Mouse (Mus musculus): ENCODE measurements around the gene Spats1.

The Spats1 gene

GRCm38 (mm10) chr17:45474669-45475465 lies at the start of gene Spats1:
TSS of gene Spats1 (minus strand) at chr17:45475415.
- in situ Hi-C loops (cut with MboI; ENCODE audit: low pct_unique_long_range_greater_than_20kb in 1 of 2, low sequenced_read_pairs in 2 of 2, unreplicated experiment in 1 of 2), result loop anchor here (5.0 to 25.0 kb wide), 4 partner anchors 77 to 187 kb away; partner anchors contain the start of genes Capn11 (in 1 of the 2) and Nfkbie (in 1 of the 2)

DNA sequence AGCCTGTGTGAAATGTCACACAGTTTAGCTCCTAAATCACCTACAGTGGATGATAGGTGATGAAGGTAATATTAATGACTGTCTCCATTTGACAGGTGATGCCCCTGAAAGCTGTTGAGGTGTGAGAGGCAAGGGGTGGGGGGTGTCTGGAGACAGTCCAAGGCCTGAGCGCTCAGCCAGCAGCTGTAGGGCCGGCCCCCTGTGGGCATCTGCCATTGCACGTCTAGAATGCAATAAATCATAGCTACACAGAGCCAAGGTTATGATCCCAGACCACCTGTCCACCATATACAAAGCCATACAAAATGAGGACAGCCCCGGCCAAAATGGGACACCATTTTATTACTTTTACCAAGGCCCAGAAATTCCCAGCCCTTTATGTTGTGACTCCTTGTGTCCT lies 49.7 kb upstream of the Spats1 start:
- in situ Hi-C loops (cut with MboI; ENCODE audit: low pct_unique_long_range_greater_than_20kb in 1 of 2, low sequenced_read_pairs in 2 of 2, unreplicated experiment in 1 of 2), result no loop called here

DNA sequence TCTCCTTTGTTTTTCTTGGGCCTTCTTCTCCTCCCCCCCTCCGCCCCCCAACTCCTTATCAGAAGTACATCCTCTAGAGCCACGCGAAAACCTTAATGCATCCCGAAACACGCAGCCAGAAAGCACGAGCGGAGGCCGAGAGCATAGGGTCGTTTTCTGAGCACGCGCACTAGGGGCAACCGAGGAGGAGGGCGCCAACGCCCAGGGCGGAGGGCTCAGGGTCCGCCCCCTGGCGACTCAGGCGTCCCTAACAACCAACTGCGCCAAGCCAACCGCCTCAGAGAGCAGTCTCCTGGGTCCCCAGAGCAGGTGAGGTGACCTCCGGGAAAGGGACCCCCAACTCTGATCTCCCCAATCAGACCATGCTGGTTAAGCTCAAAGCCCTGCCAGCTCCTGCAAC lies 48.0 kb upstream of the Spats1 start, which contains the start of gene Tcte1:
Gene Tcte1, plus strand, starts transcription at position 172 of the 400 bp plus-strand sequence.
- in situ Hi-C loops (cut with MboI; ENCODE audit: low pct_unique_long_range_greater_than_20kb in 1 of 2, low sequenced_read_pairs in 2 of 2, unreplicated experiment in 1 of 2), result no loop called here

DNA sequence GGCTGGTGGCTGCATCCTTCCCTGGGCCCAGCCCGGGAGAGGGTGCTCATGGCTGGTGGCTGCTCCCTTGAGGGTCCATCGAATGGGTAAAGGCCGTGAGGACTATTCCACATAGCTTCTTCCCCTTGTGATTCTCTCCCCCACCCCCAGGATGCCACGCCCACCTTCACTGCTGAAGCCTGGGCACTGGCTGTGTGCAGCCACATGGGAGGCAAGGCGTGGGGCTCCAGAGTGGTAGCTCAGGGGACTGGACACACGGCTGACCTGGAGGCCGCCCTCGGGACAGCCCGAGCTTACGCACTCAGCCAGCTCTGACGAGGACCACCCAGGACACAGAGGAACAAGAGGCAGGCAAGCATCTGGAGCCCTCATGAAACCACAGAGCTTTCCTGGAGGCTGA lies 44.9 kb upstream of the Spats1 start:
- in situ Hi-C loops (cut with MboI; ENCODE audit: low pct_unique_long_range_greater_than_20kb in 1 of 2, low sequenced_read_pairs in 2 of 2, unreplicated experiment in 1 of 2), result no loop called here

DNA sequence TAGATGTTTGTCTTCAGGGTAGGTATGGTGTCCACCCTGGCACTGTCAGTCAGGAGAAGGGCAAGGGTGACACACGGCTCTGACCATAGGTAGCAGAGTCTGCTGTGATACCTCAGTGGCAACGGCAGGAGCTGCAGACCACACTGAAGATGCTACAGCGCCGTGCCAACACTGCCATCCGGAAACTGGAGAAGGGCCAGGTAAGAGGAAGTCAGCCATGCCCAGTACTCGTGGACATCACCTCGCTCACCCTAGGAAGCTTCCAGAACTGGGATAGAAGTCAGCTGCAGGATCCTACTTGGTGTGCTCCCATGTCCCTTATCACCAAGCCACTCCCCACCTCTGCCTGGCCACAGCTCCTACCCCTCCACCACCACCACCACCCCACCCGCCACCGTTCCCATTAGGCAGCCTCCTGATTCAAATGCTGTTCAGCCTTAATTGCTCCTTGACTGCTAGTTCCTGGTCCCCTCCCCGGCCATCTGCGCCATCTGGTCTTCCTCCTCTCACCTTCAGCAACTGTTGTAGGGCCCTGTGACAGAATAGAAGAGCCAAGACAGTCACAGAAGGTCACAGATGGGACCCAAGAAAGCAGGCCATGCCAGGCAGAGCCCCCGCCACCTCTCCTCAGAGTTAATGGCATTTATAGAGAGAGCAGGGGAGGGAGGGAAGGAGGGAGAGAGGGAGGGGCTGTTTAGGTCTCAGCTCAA lies 43.7 kb upstream of the Spats1 start:
- in situ Hi-C loops (cut with MboI; ENCODE audit: low pct_unique_long_range_greater_than_20kb in 1 of 2, low sequenced_read_pairs in 2 of 2, unreplicated experiment in 1 of 2), result no loop called here

DNA sequence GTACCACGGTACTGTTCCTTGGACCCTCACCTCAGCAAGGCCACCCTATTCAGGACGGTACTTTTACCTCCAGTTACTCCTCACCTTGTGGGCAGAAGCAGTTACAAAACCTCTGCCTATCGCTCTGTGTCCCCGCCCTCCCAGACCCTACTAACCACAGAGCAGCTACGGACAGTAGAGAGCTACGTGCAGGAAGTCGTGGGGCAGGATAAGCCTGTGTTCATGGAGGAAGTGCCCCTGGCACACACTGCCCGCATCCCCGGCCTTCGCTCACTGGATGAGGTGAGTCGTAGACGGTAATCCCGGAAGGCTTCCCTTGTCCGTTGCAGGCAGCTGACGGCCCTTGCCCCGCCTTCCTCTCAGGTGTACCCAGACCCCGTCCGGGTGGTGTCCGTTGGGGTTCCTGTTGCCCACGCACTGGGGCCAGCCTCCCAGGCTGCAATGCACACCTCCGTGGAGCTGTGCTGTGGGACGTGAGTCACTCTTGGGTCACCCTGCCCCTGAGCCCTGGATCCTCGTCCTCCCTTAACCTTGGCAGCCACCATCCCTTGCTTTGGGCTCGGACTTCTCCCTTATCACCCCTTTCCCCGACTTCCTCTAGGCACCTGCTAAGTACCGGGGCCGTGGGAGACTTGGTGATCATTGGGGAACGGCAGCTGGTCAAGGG lies 42.5 kb upstream of the Spats1 start:
- in situ Hi-C loops (cut with MboI; ENCODE audit: low pct_unique_long_range_greater_than_20kb in 1 of 2, low sequenced_read_pairs in 2 of 2, unreplicated experiment in 1 of 2), result no loop called here

GRCm38 (mm10) chr17:45517135-45517534 lies 41.9 kb upstream of the Spats1 start:
- in situ Hi-C loops (cut with MboI; ENCODE audit: low pct_unique_long_range_greater_than_20kb in 1 of 2, low sequenced_read_pairs in 2 of 2, unreplicated experiment in 1 of 2), result no loop called here

DNA sequence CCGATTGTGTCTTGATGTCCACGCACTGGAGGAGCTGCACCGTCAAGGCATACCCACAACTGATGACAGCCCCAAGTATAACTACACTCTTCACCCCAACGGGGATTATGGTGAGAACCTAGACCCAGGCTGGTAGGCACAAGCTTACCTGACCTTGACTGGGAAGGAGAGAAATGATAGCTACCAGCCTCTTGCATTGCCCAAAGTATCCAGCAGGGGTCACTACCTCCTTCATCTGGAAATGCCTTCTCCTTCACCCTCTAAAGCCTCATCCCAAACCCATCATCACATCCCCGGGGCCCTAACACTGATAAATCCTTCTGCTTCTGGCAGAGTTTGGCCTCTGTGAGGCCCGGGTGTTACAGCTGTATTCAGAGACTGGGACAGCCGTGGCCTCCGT lies 41.3 kb upstream of the Spats1 start:
- in situ Hi-C loops (cut with MboI; ENCODE audit: low pct_unique_long_range_greater_than_20kb in 1 of 2, low sequenced_read_pairs in 2 of 2, unreplicated experiment in 1 of 2), result no loop called here

GRCm38 (mm10) chr17:45515806-45516205 lies 40.6 kb upstream of the Spats1 start:
- in situ Hi-C loops (cut with MboI; ENCODE audit: low pct_unique_long_range_greater_than_20kb in 1 of 2, low sequenced_read_pairs in 2 of 2, unreplicated experiment in 1 of 2), result no loop called here

- in situ Hi-C loops (cut with MboI; ENCODE audit: low pct_unique_long_range_greater_than_20kb in 1 of 2, low sequenced_read_pairs in 2 of 2, unreplicated experiment in 1 of 2), result no loop called here
These were observed 40.0 kb upstream of the Spats1 start for GRCm38 (mm10) chr17:45515204-45515726.

DNA sequence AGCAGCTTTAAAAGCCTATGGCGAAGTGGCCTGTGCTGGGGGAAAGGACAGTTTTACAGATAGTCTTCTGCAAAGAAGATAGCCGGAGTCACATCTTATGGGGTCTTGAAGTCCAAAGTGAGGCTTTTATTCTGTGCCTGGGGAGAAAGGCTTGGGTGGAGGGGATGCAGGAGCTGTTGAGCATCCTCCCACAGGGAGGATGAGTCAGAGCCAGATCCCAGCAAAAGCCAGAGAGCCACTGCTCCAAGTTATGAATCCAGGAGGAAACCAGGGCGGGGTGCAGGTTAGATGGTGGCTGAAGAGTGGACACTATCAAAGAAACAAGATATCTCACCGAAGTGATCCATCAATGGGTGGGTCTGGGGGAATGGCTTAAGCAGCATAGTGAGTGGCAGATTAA lies 36.5 kb upstream of the Spats1 start:
- in situ Hi-C loops (cut with MboI; ENCODE audit: low pct_unique_long_range_greater_than_20kb in 1 of 2, low sequenced_read_pairs in 2 of 2, unreplicated experiment in 1 of 2), result no loop called here

- in situ Hi-C loops (cut with MboI; ENCODE audit: low pct_unique_long_range_greater_than_20kb in 1 of 2, low sequenced_read_pairs in 2 of 2, unreplicated experiment in 1 of 2), result no loop called here
These were observed 35.7 kb upstream of the Spats1 start for GRCm38 (mm10) chr17:45510871-45511270.

DNA sequence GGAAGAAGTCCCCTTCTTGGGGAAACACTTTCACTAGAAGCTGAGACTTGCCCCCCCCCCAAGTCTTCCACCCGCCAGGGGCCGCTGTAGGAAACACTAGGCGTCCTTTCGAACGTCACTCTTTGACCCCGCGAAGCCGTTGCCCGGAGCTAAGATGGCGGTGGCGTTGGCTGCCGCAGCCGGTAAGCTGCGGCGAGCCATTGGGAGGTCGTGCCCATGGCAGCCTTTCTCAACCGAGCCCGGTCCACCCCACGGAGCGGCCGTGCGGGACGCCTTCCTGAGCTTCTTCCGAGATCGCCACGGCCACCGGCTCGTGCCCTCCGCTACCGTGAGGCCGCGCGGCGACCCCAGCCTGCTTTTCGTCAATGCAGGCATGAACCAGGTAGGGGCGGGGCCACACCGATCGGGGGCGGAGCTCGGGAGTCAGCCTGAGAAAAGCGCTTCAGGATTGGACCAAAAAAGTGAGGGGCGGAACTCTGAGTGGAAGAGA lies 31.5 kb upstream of the Spats1 start, which contains the start of gene Aars2:
Gene Aars2, plus strand, starts transcription at position 142 of the 490 bp plus-strand sequence.
- in situ Hi-C loops (cut with MboI; ENCODE audit: low pct_unique_long_range_greater_than_20kb in 1 of 2, low sequenced_read_pairs in 2 of 2, unreplicated experiment in 1 of 2), result no loop called here

DNA sequence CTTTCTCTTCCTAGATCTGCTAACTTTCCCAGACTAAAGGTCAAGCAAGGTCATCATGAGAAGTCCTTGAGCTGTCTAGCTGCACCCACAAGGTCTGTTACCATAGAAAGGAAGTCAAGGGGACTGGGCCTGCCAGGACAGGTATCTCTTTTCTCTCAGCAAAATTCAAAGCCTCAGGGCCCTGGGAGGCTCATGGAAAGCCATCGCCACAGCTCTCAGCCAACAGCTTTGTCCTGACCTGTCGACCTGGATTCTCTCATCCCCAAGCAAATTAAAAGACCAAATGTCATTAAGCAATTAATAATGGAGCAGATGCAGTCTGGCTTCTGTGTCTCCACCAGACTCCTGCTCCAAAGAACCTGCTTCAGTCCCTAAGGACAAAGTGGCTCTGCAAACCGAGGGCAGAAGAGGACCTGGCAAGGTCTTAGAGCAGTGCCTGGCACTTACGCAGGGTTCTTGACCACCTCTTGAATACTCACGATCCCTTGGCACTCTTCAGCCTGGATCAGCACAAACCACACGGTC lies 30.8 kb upstream of the Spats1 start:
- in situ Hi-C loops (cut with MboI; ENCODE audit: low pct_unique_long_range_greater_than_20kb in 1 of 2, low sequenced_read_pairs in 2 of 2, unreplicated experiment in 1 of 2), result no loop called here

- in situ Hi-C loops (cut with MboI; ENCODE audit: low pct_unique_long_range_greater_than_20kb in 1 of 2, low sequenced_read_pairs in 2 of 2, unreplicated experiment in 1 of 2), result no loop called here
These were observed 28.2 kb upstream of the Spats1 start for GRCm38 (mm10) chr17:45503301-45503973.

DNA sequence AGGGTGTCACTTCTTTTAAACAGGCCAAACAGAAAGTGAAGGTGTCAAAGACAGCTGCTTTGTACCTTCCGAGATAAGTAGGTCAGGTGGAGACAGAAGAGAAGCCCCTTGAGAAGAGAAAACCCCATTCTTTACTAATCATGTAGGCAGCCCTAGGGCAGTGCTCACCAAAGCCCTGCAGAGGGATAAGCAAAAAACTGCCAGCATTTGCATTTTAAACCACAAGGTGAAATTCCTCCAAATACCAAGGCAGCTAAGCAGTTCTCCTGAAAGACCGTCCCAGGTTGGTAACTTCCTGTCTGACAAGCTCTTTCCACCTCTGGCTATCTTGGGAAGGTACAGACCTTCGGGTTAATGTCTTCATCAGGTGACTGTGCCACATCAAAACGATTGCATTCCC lies 27.1 kb upstream of the Spats1 start:
- in situ Hi-C loops (cut with MboI; ENCODE audit: low pct_unique_long_range_greater_than_20kb in 1 of 2, low sequenced_read_pairs in 2 of 2, unreplicated experiment in 1 of 2), result no loop called here

- in situ Hi-C loops (cut with MboI; ENCODE audit: low pct_unique_long_range_greater_than_20kb in 1 of 2, low sequenced_read_pairs in 2 of 2, unreplicated experiment in 1 of 2), result no loop called here
These were observed 25.8 kb upstream of the Spats1 start for GRCm38 (mm10) chr17:45500981-45501380.

- in situ Hi-C loops (cut with MboI; ENCODE audit: low pct_unique_long_range_greater_than_20kb in 1 of 2, low sequenced_read_pairs in 2 of 2, unreplicated experiment in 1 of 2), result loop anchor here in 1 of 2 experiments (25.0 kb wide), 1 partner anchor 163 kb away; the partner anchor contains the start of gene Capn11
These were observed 24.3 kb upstream of the Spats1 start for GRCm38 (mm10) chr17:45499516-45499915.
